Mouse (Mus musculus): ENCODE results near the gene Kpna2.
A peak's percentile ranks its signal among the peaks of the same experiment; 100 is the strongest.

DNA sequence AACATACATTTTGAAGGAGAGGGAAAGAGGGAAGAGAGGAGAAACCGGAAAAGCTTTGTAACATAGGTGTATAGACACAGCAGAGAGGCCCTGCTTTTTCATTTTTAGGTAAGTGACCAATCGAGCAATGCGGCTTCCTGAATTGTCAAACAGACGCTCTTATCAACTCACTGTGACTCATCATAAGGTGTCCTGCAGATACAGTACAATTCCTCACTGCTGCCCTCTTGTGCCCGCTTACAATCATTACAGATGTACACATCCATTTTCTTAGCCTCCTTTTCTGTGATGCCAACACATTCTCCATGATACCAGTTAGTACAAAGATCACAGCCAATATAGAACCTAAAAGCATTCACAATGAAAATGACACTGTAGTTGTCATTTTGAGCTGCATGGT, 45.0 kb upstream of the Kpna2 start:
- TF ChIP-seq GATA1 (IDR thresholded peaks at IDR 0.05; ENCODE audit: low read length) (peak; percentile 67), TAL1 (IDR thresholded peaks at IDR 0.05; ENCODE audit: low read length) (no peak)
